Mouse (Mus musculus): ENCODE results near the gene Sag. TPM values are rescaled to one million over a fixed set of nuclear protein-coding genes. Genes with fewer than 3 reads are reported as not detected.
A peak's percentile ranks its signal among the peaks of the same experiment; 100 is the strongest.

Gene Sag
- total RNA-seq, 1 experiment from 2014 or later, result 1.7 TPM

DNA sequence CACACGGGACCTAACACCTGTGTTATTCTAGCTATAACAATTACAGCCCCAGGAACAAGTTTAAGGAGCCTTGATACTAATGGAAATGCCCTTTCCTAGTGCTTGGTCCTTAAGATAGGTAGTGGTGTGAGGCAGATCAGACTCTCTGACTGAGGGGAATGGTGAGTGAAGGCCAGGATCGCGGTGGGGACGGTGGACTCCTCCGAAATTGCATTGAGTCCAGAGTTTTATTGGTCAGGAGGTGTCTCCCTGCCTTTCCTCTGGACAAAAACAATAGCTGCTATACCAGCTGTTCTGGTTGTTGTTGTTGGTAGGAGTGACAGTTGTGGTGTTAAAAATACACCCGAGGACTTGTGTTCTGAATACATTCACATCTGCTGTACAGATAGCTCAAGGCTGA lies 50.9 kb downstream of the Sag start:
- no peak for DNase-seq

DNA sequence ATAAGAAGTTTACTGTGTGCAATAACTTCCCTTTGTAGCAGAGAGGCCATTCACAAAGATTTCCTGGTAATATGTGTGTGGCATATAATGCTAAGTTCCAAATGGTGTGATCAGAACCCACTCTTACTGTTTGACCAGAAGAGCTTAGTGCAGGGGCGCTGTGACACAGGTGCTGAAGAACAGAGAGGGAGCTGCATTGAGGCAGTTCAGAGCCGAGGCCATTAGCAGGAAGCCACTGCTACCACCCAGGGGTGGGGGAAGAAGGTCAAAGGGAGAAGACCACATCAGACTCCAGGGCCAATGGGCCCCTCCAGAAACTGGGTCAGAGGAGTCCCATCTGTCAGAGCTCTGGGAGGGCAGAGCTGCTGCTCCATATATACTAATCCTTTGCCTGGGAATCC lies 51.4 kb downstream of the Sag start:
- no peak for DNase-seq

DNA sequence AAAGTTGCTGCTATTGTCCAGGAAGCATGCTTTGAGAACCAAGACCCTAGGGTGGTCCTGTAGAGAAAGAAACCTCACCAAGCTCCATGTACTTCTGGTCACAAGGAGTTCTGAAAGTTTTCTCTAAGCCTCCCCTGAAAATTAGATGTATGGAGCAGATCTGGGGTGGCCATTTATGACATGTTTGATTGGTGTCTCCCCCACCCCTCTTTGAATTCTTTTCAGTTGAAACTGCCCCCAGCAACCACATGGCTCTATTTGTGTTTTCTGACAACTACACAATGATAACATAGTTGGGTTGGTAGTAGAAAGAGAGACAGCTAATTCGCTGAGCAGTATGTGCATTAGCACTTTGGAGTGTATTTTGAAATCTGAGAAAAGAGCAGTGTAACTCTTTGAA lies 52.0 kb downstream of the Sag start:
- no peak for DNase-seq

DNA sequence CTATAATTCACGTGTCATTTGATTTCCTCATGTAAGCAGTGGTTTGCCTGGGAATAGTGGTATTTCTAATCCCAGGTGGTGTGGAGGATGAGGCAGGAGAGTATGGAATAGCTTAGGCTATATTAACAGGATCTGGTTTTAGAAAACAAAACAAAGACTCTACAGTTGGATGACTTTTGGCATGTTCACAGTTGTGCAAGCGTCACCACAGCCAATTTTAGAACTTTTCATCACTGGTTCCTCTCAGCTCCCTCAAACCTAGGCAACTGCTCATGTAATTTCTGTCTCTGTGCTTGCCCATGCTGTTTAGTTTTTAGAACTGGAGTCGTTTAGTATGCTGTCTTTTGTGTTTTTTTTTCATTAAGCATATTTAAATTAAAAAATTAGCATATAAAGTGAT lies 53.3 kb downstream of the Sag start:
- no peak for DNase-seq

DNA sequence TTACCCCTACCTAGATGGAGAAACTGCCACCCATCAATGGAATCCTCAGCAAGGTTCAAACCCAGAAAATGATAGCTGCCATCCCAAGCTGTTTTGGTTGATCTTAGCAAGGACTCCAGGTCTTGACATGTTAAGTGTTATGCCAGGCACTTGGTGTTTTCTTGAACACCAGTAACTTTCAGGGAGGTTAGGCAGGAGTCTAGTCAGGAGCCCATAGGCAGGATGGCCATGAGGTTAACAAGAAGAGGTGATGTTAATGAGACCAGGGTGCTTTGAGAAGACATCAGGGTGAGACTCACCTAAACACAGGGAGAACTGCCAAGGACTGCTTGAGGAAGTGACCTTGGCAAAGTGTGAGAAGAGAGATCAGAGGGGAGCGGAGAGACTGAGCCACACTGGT lies 54.6 kb downstream of the Sag start:
- no peak for DNase-seq

DNA sequence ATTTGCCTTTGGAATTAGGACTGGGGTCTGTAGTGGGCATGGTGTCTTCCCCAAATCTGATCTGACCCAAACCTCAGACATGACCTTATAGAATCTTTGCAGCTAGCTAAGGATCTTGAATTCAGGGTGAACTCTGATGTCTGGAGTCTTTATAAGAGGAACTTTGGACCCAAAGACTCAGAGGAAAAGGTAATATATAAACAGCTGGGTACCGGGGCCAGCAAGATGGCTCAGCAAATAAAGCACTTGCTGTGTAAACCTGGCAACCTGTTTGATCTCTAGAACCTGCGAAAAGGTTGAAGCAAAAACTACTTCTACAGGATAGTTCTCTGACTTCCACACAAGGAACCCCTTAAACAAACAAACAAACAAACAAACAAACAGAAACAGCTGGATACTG lies 55.0 kb downstream of the Sag start:
- DNase-seq, result no peak

DNA sequence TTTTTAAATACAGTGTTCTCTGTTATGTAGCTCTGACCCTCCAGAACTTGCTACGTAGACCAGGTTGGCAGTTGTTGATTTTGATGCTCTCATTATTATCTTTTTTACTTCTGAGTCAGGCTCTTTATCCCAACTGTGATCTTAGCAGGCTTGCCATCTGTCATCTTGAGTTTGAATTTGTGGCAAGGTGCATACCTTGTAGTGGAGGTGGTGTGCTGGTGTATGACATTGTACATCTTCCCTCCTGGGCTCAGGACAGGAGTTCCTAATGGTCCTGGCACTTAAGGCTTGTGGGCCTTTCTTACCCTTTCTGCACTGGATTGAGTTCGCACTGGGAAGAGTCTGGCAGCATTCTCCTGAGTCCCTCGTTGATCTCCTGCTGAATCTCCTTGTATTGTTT lies 60.1 kb downstream of the Sag start:
- DNase-seq, result no peak

DNA sequence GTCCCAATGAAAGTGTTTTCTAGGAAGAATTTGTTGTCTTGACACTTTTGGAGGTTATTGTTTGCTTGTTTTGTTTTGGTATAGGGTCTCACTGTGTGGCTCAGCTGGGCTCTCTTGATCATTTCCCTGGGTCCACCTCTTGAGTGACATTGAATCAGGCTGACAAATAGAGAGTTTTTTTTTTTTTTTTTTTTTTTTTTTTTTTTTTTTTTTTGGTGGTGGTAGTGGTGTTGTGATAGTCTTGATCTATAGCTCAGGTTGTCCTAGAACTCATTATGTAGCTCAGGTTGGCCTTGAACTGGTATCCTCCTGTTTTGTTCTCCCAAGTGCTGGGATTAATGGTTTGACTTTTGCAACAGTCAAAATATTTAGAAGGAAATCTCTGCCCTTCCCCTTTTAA lies 61.4 kb downstream of the Sag start:
- DNase-seq, result no peak

DNA sequence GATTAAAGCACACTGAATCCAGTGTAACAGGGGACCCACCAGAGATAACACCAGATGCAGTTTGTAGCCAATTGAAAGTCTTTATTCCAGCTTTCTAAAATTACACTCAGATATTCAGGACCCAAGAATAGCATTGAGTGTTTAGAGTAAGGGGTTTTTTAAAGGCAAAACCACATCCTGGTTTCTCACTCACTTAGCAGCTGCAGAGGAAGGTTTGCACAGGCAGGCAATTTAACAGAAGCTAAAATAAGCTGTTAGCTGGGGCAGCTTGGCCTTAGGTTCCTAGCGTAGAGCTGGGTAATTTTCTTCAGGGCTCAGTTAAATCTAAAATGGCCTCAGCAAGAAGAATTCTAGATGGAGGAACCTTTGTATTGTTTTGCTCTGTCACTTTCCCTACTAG lies 63.2 kb downstream of the Sag start:
- DNase-seq, result no peak

DNA sequence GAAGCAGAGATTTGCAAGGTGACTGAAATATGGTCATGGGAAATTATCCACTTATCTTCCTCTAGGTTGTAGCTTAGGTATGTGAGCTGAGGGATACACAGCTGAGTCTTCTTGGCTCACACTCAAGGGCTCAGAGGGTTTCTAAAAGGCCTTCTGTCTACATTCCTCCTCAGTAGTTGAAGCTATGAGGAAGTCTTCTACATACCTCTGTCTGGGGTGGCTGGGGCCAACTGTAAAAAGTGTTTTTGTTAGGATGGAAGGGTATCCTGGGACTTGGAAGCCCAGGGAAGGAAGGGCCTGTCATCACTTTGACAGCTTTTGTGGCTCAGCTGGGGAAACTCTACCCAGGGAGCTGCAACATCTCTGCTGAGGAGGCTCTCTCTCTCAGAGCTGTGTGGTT lies 68.1 kb downstream of the Sag start:
- no peak for DNase-seq

DNA sequence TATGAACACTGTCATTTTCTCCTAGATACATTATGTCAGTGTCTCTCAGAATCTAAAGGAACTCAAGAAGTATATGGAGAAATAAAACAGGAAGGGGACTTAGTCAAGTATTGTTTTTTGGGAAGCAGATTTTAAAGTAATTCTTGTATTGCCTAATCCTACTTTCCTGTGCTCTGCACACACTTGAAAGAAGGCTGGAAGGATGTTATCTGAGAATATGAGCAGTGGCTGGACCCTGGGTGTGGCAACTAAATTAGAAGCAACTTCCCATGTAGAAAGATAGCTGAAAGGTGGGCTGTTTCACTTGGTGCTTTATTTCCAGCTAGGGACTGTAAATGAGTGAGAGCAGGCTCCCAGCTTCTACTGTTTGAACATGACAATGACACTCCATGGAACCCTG lies 69.6 kb downstream of the Sag start:
- DNase-seq, result no peak

DNA sequence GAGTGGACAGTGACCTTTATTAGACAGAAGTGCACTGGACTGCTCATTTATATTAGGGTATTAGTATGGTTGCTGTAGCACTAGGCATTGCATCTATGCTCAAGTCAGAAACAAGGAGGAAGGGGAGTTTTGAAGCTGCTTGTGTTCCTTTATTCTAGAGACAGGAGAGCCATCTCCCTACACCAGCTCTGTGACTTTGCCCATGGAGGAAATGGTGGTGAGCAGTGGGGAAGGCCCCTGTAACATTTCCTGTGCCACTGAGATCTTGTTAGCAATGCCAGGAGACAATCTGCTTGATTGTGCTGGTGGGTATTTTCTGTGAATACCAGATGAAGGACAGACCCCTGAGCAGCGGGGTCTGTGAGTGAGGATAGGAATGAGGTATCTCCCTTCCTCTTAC lies 72.6 kb downstream of the Sag start:
- DNase-seq, result no peak

DNA sequence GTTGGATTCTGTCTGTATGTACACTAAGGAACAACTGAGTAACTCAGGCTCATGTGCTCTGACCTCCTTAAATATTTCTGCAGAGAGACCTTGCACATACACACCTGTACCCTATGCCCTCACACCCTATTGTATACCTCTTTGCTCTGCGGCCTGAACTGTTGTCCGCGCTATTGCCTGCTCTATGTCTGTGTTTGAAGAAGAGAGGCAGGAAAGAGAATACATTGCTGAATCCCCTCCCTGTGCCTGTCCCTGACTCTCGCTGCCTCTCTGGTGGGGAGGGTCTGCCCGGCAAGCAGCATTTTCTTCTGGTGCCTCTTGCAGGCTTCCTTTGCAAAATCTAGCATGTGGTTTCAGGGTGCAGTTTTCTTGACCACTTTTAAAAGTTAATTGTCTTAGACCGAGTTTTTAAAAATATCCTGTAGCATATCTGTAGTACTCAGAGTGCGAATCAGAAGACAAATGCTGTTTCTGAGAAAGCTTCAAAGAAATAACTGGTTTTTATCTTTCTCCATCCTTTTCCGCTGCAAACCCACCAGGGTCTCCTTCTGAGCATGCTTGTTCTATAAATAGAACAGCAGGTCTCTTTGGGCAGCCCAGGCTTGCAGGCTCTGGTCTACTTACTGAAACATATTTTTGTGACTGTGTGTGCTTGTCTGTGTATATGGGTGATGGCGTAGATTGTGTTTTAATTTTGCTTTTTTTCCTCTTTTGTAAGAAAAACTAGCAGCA lies 74.2 kb downstream of the Sag start:
- no peak for DNase-seq

DNA sequence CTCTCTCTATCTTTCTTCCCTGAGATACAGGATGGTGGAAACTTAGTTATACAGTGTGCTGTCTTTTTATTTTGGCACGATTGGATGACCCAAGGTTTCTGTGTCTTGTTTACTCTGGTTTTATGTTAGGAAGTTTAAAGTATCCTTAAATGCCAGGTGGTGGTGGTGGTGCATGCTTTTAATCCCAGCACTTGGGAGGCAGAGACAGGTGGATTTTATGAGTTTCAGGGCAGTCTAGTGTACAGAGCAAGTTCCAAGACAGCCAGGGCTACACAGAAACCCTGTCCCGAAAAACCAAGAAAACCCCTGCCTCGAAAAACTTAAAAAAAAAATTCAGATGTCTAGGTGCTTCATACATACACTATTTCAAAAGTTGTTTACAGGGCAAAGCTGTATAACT lies 75.6 kb downstream of the Sag start:
- no peak for DNase-seq

DNA sequence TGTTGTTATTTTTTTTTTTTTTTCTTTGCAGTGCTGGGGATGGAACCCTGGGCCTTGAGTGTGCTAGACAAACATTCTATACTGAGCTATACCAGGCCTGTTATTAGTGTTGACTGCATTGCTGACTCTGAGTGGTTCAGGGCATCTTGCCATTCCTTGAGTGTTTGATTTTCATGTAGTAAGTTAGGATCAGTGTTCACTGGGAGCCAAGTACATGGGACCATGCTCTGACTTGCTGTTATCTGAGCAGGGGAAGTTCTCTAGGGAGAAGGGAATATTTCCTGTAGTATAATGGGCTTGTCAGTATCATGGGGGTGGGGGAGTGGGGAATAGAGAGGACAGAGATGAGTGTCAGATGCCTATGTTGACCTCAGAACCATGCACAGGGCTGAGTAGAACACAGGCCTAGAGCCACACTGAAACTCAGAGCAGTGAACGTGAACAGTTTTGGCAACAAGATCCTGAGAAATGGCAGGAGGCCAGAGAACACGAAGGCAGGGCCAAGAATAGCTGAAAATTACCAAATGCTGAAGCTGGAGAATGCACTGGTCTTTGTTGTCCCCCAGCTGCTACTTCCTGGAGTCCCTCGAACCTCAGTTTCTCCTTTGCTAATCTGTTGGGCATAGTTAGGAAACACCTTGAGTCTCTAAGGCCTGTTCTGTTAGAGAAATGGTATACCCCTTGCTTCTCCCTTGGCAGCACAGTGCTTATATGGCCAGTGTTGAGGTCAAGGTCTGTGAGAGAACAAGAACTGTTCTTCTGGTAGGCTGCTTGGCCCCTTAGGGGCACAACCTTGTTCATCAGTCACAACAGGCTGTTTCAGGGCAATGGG lies 76.2 kb downstream of the Sag start:
- DNase-seq, result peak; percentile 84

DNA sequence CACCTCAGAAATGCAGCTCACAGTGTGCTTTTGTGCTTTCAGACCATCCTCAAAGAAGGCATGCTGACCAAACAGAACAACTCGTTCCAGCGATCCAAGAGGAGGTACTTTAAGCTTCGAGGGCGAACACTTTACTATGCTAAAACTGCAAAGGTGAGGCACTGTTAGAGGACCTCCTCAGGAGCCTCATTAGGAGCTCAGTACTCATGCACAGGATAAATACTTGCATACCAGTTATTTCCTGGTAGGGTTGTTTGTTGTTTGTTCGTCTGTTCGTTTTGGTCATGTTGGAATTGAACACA lies 76.8 kb downstream of the Sag start:
- no peak for DNase-seq

DNA sequence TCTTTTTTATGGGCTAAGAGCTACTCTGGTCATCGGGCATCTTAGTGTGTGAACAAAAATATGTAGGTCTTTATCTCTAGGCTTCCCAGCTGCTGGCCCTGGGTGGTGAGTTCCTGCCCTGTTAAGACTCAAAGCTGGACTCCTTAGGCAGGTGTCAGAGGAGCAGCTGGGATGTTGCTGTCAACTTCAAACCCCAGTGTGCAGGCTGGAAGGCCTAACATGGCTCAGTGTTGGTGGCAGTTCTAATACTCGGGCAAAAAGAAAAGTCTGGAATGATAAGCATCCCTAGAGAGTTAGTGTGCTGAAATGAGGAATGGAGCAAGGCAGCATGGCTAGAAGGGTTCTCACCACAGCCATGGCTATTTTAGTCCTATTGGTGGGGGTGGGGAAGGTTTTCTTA lies 77.4 kb downstream of the Sag start:
- DNase-seq, result peak; percentile 33

DNA sequence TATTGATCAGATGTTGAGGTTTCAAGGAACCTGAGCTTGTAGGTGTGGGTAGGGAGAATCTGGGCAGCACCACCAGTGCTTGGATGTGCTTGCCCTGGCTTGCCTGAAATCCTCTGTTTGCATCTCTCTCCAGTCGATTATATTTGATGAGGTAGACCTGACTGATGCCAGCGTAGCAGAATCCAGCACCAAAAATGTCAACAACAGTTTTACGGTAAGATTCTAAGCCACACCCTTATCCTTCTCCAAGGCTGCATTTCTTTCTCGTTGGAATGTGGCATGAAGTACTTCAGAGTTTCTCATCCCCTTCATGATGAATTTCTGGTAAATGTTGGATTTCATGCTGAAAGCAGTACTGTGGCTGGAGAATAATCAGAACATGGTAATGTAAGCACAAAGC lies 78.2 kb downstream of the Sag start:
- DNase-seq, result no peak

DNA sequence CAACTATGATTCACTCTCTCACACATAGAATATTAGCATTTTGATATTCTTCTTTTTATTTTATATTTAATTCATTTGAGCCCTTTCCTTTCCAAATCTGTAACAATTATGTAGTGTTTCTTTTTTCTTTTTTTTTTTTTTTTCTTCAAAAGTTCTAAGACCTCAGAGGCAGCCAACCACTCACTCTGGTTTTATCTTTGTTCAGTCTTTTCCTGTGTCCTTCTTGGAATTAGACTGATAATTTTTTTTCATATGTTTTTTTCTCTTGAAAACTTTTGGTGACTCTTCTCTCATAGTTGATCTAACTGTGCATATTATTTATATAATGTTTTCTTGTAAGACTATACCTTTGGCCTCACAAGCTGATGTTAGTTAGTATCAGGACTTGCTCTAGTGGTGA lies 79.1 kb downstream of the Sag start:
- no peak for DNase-seq

DNA sequence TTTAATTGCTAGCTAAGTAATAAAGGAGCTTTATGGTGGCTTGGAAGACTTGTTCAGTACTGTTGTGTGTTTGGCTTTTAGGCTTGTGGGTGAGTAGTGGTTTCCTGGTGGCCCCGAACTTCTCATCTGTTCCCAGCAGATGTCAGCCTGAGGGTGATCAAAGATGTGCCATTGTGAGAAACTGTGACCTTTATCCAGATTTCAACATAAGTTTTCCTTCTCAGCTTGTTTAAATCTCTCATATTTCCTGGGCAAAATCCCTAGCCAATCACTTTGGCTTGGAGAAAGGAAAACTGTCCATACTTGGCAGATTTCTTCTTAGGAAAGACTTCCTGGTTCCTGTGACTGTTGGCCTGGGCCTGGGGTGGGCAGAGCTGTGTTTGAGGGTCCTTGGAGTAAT lies 87.5 kb downstream of the Sag start:
- DNase-seq, result peak; percentile 36

DNA sequence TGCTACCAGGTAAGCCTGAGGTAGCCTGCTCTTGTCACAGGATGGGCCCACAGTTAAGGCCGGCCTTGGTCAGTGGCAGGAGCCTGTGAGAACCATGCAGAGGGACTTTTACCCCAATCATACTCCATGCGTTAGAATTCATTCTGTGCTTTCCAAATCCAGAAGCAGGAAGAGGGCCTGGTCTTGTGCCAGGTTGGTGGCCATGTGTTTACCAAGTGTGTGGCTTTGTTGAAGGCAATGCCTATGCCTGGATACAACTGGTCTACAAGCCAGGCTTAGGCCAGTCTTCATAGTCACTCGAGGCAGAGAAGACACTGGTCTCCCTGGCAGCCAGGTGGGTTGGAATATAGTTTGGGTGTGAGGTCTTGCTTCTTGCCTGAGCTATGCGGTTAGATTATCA lies 88.2 kb downstream of the Sag start:
- peak; percentile 29 for DNase-seq

DNA sequence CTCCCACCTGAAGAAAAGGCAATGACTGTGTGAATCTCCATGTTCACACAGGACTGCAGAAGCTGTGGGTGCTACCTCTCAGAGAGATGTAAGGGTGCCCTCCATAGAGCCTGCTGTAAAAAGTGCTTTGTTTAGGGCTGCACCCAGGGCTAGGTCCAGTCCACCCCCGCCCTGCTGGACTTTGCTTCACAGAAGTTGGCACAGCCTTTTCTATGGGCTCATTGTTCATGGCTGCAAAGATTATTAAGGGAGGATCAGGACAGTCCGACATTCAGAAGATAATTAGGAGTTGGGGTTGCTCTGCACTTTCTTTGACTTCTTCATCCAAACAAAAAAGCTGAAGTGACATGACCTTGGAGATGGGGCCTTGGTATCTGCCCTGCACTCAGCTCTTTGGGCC lies 89.0 kb downstream of the Sag start:
- DNase-seq, result no peak

DNA sequence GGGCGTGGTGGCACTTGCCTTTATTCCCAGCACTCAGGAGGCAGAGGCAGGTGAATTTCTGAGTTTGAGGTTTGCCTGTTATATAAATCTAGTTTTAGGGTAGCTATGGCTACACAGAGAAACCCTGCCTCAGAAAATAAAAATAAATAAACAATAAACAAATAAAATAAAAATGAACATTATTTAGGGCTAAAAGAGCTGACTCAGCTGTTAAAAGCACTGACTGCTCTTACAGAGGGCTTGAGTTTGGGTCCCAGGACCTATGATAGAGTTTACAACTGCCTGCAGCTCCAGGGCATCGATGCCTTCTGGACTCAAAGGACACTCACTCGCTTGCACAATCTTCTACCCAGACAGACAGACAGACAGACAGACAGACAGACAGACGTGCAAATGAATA lies 89.9 kb downstream of the Sag start:
- DNase-seq, result no peak

Data from adrenal gland, postnatal 14 days (tissue).